Mouse (Mus musculus): ENCODE measurements around the gene Slbp.

DNA sequence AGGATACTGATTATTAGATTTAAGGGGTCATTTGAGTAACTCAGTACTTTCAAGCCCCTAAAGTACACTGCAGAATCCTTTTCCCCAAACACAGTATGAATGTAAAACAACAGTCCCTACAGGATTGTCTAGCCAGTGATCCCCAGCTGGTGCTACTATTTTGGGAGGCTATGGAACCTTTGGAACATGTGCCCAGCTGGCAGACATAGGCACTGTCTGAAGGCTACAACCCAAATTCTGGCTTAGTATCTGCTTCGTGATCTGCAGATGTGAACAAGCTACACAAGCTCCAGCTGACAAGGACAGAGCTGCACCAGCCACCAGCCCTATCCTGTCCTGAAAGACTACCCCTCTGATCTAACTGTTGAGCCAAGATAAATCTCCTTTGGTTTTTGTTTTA, 19.8 kb downstream of the Slbp start:
- no peak for TF ChIP-seq CTCF (IDR thresholded peaks at IDR 0.05 in 2 of 3, conservative IDR thresholded peaks at IDR 0.05 in 1 of 3; ENCODE audit: control insufficient read depth in 1 of 3, insufficient read depth in 1 of 3, low read depth in 2 of 3, low read length in 3 of 3, poor library complexity in 1 of 3, severe bottlenecking in 1 of 3)
- no peak for TF ChIP-seq POLR2A (IDR thresholded peaks at IDR 0.05; ENCODE audit: control insufficient read depth in 1 of 2, insufficient read depth in 1 of 2, low read depth in 1 of 2, low read length in 2 of 2, poor library complexity in 1 of 2)

All from MEL (cell line).